Mouse (Mus musculus) testis, adult 2 months (tissue): ENCODE data around the gene Eno4.

Source experiments
- CTCF ChIP-seq: fragments of 200-500 bp; IDR thresholded peaks from 2 replicates; pipeline ENCODE4 v1.5.1; 2012; ENCODE audit warnings: low read depth, mild to moderate bottlenecking, inconsistent platforms, low read length, moderate library complexity; ENCODE audit not compliant: control insufficient read depth, insufficient read depth, insufficient replicate concordance
- POLR2A ChIP-seq: fragments of 200-500 bp; IDR thresholded peaks from 2 replicates; pipeline ENCODE4 v1.6.1; 2012; ENCODE audit warnings: low read depth, mild to moderate bottlenecking, inconsistent platforms, low read length, moderate library complexity; ENCODE audit not compliant: control insufficient read depth

DNA sequence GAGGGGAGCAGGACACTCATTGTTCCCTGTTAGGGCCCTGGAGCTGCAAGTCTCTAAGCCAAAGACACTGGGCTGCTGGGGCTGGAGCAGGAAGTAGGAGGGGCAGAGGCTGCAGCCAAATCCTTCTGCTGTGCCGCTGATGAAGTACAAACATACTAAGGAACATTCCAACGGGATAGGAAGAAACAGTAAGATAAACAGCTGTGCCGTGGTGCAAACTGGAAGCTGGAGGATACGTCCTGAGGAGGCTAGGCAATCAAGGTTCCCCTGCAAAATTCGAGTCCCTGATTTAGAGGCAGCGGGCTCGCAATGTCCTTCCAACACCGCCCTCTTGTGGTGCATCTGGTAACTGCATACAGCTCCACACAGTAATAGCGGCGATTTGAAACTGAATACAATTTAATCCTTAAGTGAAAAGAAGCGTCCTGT, 39.3 kb upstream of the Eno4 start:
- TF ChIP-seq CTCF = peak; percentile 94
- no peak for TF ChIP-seq POLR2A
